Mouse (Mus musculus) liver, adult (tissue): ENCODE measurements at regions not wholly inside any gene's neighbourhood (a gene's known extent, or its start where the extent isn't known, plus 50 kb on each side); places are given as distances from the start of the nearest gene placed in this dataset.

Experiments used
- GATA4 ChIP-seq: IDR thresholded peaks from 2 replicates; pipeline ENCODE4 v1.6.1; 2014; ENCODE audit warnings: mild to moderate bottlenecking, low read length; ENCODE audit not compliant: insufficient replicate concordance

DNA sequence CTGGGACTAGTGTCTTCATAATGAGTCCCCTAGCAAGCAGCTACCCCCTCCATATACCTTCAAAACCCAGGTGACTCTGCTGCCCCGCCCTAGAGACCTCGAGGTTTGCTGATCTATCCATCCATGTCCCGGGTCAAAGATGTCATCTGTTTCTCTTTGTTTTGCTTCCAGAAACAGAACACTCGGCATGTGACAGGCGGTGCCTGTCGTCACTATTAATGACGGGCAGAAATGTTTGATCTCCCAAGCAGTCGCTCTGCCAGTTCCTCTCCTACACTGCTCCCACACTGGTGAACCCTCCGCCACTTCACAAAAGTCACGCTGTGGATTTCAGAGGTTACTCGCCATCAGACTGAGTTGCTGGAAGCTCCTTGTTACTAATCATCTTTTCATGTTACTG is 287.7 kb upstream of the Nfe2l3 start:
- TF ChIP-seq GATA4, result no peak

DNA sequence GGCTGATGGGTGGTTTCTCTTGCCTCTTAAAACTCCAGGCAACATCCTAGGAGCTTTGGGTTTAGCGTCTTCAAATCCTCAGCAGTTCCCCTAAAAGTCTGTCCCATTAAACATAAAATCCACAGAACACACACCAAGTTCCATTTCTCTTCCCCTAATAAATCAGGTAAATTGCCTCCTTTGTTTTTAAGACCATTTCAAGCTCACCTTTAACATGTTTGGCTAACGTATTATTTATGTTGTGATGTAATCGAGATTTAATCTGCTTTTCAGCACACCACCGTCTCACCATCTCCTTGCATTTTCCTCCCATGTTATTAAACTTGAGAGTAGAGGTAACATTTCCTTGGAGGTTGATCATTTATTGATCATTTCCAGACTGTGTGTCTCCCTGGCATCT is 286.6 kb upstream of the Nfe2l3 start:
- no peak for TF ChIP-seq GATA4

GRCm38 (mm10) chr6:51148821-51149220 is 283.6 kb upstream of the Nfe2l3 start:
- no peak for TF ChIP-seq GATA4

- no peak for TF ChIP-seq GATA4
Observed at GRCm38 (mm10) chr6:51150066-51150465, 282.4 kb upstream of the Nfe2l3 start.

- no peak for TF ChIP-seq GATA4
Observed at GRCm38 (mm10) chr6:51150486-51150885, 282.0 kb upstream of the Nfe2l3 start.

GRCm38 (mm10) chr6:51150916-51151315 is 281.6 kb upstream of the Nfe2l3 start:
- TF ChIP-seq GATA4, result no peak

DNA sequence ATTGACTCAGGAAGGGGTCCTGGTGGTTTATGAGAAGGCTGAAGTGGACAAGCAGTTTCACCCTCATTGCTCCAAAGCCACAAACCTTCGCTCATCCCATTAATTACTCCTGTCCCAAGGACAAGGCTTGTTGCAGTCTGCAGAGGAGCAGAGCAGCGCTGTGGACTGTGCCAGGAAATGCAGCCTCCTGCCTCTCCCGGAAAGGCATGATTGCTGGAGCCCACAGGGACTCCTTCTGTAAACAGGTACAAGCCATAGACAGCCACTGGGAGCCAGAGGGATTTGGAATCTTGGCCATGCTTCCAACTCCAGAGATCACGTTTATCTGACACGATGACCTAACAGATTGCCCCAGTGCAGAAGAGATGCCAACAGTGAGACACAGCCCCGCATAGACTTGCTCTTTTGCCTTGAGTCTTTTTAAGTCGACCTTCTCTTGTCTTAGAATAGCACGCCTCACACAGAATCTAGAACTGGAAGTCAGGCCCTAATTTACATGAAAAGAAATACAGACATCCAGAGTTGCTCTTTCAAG is 275.6 kb upstream of the Nfe2l3 start:
- TF ChIP-seq GATA4, result no peak

GRCm38 (mm10) chr6:51161149-51161548 is 271.3 kb upstream of the Nfe2l3 start:
- no peak for TF ChIP-seq GATA4

GRCm38 (mm10) chr6:51162208-51163082 is 270.0 kb upstream of the Nfe2l3 start:
- TF ChIP-seq GATA4, result no peak

DNA sequence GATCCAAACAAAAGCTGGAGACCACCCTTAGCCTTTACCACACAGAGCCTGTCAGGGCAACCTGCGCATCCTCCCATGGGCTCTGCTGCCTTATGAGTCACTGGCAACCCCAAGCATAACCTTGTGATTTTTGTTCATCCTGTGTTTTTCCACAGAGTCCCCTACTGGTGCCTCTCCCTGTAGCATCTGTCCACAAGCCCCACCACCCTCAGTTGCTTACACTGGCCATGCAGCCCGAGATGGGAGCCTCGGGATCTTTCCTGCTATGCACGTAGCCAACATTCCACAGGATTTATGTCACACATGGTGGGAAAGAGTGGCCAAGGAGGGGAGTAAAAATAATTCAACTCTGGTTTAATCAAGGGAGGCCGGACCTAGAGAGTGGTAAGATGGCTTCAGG is 269.2 kb upstream of the Nfe2l3 start:
- TF ChIP-seq GATA4, result no peak

DNA sequence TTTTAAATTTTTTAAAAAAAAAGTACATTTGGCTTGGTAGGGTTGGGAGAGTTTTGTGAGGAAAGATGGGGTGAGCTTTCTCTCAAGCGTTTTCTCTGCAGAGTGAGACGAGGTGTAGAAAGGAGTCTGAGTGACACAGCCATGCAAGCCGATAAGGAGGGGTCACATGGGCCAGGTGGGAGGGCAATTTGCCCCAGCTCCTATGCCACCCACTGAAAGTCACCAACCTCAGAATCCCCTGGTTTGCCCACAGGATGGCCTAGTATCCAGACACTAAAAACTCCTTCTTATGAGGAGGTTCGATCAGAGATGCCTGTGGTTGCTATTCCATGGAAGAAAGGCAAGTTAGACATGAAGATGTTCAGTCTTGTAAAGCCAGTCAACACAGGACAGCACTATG is 268.6 kb upstream of the Nfe2l3 start:
- no peak for TF ChIP-seq GATA4

GRCm38 (mm10) chr6:51167028-51167427 is 265.4 kb upstream of the Nfe2l3 start:
- no peak for TF ChIP-seq GATA4

DNA sequence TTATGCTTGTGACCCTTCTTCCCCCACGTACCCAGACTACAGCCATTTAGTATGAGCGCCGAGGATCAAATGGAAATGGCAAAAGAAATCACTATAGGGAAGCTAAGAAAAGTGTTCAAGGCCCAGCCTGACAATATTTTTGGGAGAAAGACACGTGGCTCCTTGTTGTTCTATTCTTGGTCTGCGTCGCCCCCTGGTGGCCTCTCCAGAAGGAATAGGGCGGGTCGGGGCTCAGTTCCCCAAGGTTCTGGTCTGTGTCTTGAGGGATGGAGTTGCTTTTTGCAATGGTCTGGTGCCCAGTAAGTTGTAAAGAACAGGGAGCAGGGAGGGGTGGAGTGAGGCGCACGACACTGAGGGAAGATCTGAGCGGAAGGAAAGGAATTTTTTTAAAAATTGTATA is 264.4 kb upstream of the Nfe2l3 start:
- TF ChIP-seq GATA4, result no peak

DNA sequence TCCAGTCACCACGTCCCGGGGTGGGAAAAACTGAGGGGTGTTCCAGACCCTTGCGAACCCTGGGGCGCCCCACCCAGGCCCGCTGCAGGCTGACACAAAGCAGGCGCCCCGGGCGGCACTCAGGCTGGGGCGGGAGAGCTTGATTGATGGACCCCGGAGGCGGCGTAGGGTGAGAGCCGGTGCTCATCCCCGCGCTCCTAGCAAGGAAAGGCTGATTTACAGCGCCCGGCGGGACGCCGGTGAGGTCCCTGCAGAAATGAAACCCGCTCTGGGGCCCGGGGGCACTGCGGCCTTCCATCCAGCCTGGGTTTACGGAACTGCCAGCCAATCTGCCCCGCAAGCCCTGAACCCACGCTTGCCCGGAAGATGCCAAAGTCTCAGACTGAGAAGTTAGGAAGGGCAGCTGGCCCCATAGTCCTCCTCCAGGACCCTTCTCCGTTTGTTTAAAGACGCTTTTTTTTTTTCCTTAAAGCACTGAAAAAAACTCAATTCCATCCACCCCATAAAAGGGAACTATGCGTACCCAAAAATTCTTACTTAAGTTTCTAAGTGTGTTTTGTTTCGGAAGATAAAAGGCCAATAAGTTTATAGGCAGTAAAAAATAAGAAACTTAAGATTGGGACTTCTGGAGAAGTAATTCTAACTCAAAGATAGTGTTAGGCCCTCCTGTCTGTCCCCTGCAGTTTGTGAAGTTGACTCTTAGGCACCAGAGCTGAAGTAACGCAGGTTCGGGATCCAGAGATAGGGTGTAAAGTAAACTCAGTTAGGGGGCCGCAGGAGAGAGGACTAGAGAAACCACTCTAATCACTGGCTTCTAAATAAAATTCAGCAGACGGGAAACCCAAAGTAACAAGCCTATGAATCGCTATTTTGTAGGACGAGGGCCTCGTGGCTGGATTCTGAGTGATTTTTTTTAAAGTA is 263.4 kb upstream of the Nfe2l3 start:
- TF ChIP-seq GATA4, result no peak

GRCm38 (mm10) chr6:51169971-51170411 is 262.5 kb upstream of the Nfe2l3 start:
- TF ChIP-seq GATA4, result peak; percentile 29; the same call in 1 of the 2 replicates

DNA sequence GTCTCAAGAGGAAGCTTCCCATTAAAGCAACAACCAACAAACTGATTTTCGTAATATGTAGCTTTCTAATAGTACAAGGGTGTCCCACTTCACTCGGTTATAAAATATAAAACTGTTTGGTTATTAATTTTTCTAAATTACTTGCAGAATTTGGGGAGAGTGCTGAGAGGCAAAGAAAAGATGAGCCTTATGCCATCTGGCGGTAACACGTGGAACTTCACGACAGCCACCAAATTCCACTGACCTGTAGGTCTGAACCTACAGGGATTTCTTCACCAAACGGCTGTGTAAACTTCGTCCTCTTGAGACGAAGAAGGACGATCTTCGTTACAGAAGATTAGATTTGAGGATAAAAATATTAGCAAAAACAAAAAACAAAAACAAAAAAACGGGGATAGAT is 262.1 kb upstream of the Nfe2l3 start:
- TF ChIP-seq GATA4, result no peak

GRCm38 (mm10) chr6:51170871-51171270 is 261.6 kb upstream of the Nfe2l3 start:
- TF ChIP-seq GATA4, result no peak
